In the genomic region with DNA sequence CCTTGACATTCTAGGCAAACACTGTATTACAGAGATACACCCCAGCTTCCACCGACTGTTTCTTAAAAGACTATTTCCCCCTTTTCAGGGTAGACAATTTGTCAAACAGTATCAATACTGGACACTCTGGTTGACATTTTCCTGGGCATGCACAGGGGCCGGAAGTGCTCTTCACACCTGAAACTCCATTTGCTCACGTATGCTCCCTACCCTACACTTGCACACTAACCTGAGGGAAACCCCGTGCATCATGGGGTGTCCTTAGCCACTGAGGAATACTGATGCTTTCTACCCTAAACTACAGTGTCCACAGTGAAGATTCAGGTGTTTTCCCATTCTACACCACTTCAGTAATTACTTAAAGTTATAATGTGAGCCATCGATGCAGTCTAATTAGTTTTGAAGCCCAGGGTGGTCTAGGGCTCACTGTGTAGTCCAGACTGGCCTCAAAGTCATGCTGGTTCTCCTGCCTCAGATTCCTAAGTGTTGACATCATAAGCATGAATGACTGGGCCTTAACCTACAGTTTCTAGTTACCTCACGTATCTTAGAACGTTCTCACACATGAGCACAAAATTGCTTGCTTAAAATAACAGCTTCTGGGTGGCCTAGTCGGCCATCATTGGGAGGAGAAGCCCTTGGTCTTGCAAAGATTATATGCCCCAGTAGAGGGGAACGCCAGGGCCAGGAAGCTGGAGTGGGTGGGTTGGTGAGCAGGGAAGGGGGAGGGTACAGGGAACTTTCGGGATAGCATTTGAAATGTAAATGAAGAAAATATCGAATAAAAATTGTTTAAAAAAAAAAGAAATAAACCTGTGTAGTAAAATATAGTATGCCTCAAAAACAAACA, we compare ENCODE assay signal across 12 mouse cellular contexts. TPM values are rescaled to one million over a fixed set of nuclear protein-coding genes. Genes with fewer than 3 reads are reported as not detected.
A peak's percentile ranks its signal among the peaks of the same experiment; 100 is the strongest.
DNase-seq lines count a peak whose midpoint lies in the region; ATAC-seq and TF ChIP-seq lines count a peak whose summit lies in the region.
"Had no signal": no experiment of that assay in that cellular context is flagged by ENCODE, and none has a peak within 500 bp of the region (broad histone marks: within the 10 kb centered on the region; RNA-seq: fewer than 3 reads in every experiment).

No protein-coding gene starts in this region.

- no peak for TF ChIP-seq CTCF in G1E (IDR thresholded peaks at IDR 0.05; ENCODE audit: low read depth, low read length)

- no peak; the same call in 1 of the 2 replicates for ATAC-seq in heart, embryonic 11.5 days (replicated peaks; ENCODE audit: insufficient number of reproducible peaks, low FRiP score, low TSS enrichment)
- ATAC-seq in G1E (ENCODE audit: extremely low read depth, insufficient number of reproducible peaks, low FRiP score, poor library complexity, severe bottlenecking), result no peak
- no peak for ATAC-seq in liver, embryonic 15.5 days (ENCODE audit: insufficient read depth)
- ATAC-seq: activated CD4-positive, CD25-positive, alpha-beta regulatory T cell, adult 4 months had no signal

- no peak overlapping the region for H3K9ac ChIP-seq in heart, embryonic 11.5 days (ENCODE audit: low read depth, low read length)
- no peak overlapping the region for H3K9ac ChIP-seq in liver, embryonic 15.5 days
- H3K9ac ChIP-seq: embryonic facial prominence, embryonic 15.5 days had no signal

- peak overlapping the region; percentile 77; the same call in 1 of the 2 replicates for H3K27ac ChIP-seq in heart, embryonic 11.5 days (ENCODE audit: low read depth, low read length)
- H3K27ac ChIP-seq in liver, embryonic 15.5 days (replicated peaks), result peak overlapping the region; percentile 77

- no peaks in the 10 kb centered on the region for H3K9me3 ChIP-seq in heart, embryonic 11.5 days (replicated peaks; ENCODE audit: control insufficient read depth, low read length)
- no peaks in the 10 kb centered on the region for H3K9me3 ChIP-seq in G1E (replicated peaks)
- H3K9me3 ChIP-seq in liver, embryonic 15.5 days (replicated peaks), result no peaks in the 10 kb centered on the region
- H3K9me3 ChIP-seq: embryonic facial prominence, embryonic 15.5 days had no signal

- H3K27me3 ChIP-seq in heart, embryonic 11.5 days (ENCODE audit: control insufficient read depth, insufficient read depth, low read length), result no peaks in the 10 kb centered on the region
- H3K27me3 ChIP-seq in G1E (ENCODE audit: insufficient read depth, low read length), result no peaks in the 10 kb centered on the region
- no peaks in the 10 kb centered on the region for H3K27me3 ChIP-seq in liver, embryonic 15.5 days
- H3K27me3 ChIP-seq: embryonic facial prominence, embryonic 15.5 days had no signal

- H3K4me1 ChIP-seq in heart, embryonic 11.5 days (ENCODE audit: control insufficient read depth, insufficient read depth, low read length), result peaks cover 17% of the 10 kb centered on the region
- peaks cover 71% of the 10 kb centered on the region for H3K4me1 ChIP-seq in G1E (ENCODE audit: insufficient read depth, low read depth, low read length)
- peaks cover 51% of the 10 kb centered on the region for H3K4me1 ChIP-seq in liver, embryonic 15.5 days (replicated peaks)

- no peak overlapping the region for H3K4me3 ChIP-seq in heart, embryonic 11.5 days (ENCODE audit: low read depth, low read length)
- peak overlapping the region; percentile 46; the same call in 1 of the 2 replicates for H3K4me3 ChIP-seq in G1E (ENCODE audit: low read depth, low read length)
- no peak overlapping the region for H3K4me3 ChIP-seq in liver, embryonic 15.5 days (replicated peaks)
- H3K4me3 ChIP-seq: embryonic facial prominence, embryonic 15.5 days had no signal

- 60% methylated on average over 11 of the region's 11 CpGs for WGBS in heart, embryonic 11.5 days (ENCODE audit: insufficient replicate concordance)
- WGBS in liver, embryonic 15.5 days (ENCODE audit: insufficient replicate concordance), result 61% methylated on average over 11 of the region's 11 CpGs

- no peak for DNase-seq in heart, adult 8-10 months (ENCODE audit: low spot score)
- DNase-seq in kidney, postnatal 4 days, result peak; percentile 16 to 38
- no peak for DNase-seq in kidney, adult 9 months
- DNase-seq in G1E (ENCODE audit: low spot score), result no peak
- DNase-seq in frontal cortex, postnatal 36 days (ENCODE audit: low spot score in 2 of 2), result no peak
- DNase-seq: thymus, postnatal 14 days had no signal

- no peaks in the 10 kb centered on the region for H3K36me3 ChIP-seq in heart, embryonic 11.5 days (ENCODE audit: control insufficient read depth, insufficient read depth, low read length)
- peaks cover 11% of the 10 kb centered on the region for H3K36me3 ChIP-seq in G1E (replicated peaks)
- no peaks in the 10 kb centered on the region for H3K36me3 ChIP-seq in liver, embryonic 15.5 days (replicated peaks)
- H3K36me3 ChIP-seq: embryonic facial prominence, embryonic 15.5 days had no signal

- no peak overlapping the region for H3K4me2 ChIP-seq in heart, embryonic 11.5 days
- H3K4me2 ChIP-seq in liver, embryonic 15.5 days, result peak overlapping the region; percentile 50; the same call in 1 of the 2 replicates
- H3K4me2 ChIP-seq: embryonic facial prominence, embryonic 15.5 days had no signal

RNA-seq across cellular contexts. Expression of a gene that starts 30.5 kb away (rescaled TPM):
- 11.0 and 14.0 TPM in 2 replicates for polyA plus RNA-seq in heart, embryonic 11.5 days (2014; fragmentation: Nextera tagmentation; extraction: Ambion mirVana)
- total RNA-seq in heart, adult 8-10 months (2022), result 100 to 1,000 TPM in 1 of 4 experiments, 10 to 100 TPM in 3; 78.8 to 106 (median 88.9) TPM
- total RNA-seq in G1E (2014; fragmentation: Nextera tagmentation), result 27.1 and 27.7 TPM in 2 replicates
- 34.7 and 52.2 TPM in 2 replicates for total RNA-seq in G1E (2017)
- polyA plus RNA-seq in G1E (2012), result 2.1 and 2.4 TPM in 2 replicates
- 4.2 and 5.5 TPM in 2 replicates for polyA plus RNA-seq in liver, embryonic 15.5 days (2015; fragmentation: Nextera tagmentation; extraction: Ambion mirVana)

RNA-seq across cellular contexts. Expression of a gene that starts 57.9 kb away (rescaled TPM):
- 0.32 and 0.33 TPM in 2 replicates for polyA plus RNA-seq in heart, embryonic 11.5 days (2014; fragmentation: Nextera tagmentation; extraction: Ambion mirVana)
- total RNA-seq in heart, adult 8-10 months (2022), result not detected
- total RNA-seq in G1E (2014; fragmentation: Nextera tagmentation) (not detected in 2 replicates), G1E (2017) (0.06 and 0.11 TPM in 2 replicates)
- polyA plus RNA-seq in G1E (2012), result not detected in 2 replicates
- 0.05 and 0.13 TPM in 2 replicates for polyA plus RNA-seq in liver, embryonic 15.5 days (2015; fragmentation: Nextera tagmentation; extraction: Ambion mirVana)
- total RNA-seq: left cerebral cortex, postnatal 25 days had no signal
- polyA plus RNA-seq: large intestine, adult 2 months had no signal

Comparison
In these comparisons a context has a peak if more than half of its experiments do, and no peak if none do; other contexts are left out.
1. DNase-seq: peak in kidney, postnatal 4 days (2 of 2); none in heart, adult 8-10 months (single experiment), kidney, adult 9 months (single experiment), G1E (single experiment) and frontal cortex, postnatal 36 days (0 of 2).